Mouse (Mus musculus) myocyte (in vitro differentiated cells): ENCODE measurements at regions not wholly inside any gene's neighbourhood (a gene's known extent, or its start where the extent isn't known, plus 50 kb on each side); places are given as distances from the start of the nearest gene placed in this dataset.
A peak's percentile ranks its signal among the peaks of the same experiment; 100 is the strongest.

Experiments used
- H3K27me3 ChIP-seq: one replicate; pipeline ENCODE4 v1.6.1; 2011; ENCODE audit not compliant: control insufficient read depth, insufficient read depth, insufficient read length
- H3K36me3 ChIP-seq: one replicate; pipeline ENCODE4 v1.6.1; 2011; ENCODE audit not compliant: control insufficient read depth, insufficient read depth
- H3K4me2 ChIP-seq: one replicate; pipeline ENCODE4 v1.6.1; 2011; ENCODE audit warnings: low read depth, control low read depth
- H3K4me3 ChIP-seq: one replicate; pipeline ENCODE4 v1.5.1; 2011; ENCODE audit warnings: mild to moderate bottlenecking, control low read depth, moderate library complexity
- H3K79me2 ChIP-seq: one replicate; pipeline ENCODE4 v1.6.1; 2011; ENCODE audit not compliant: control insufficient read depth, insufficient read depth
- H3ac ChIP-seq: one replicate; pipeline ENCODE4 v1.6.1; 2011; ENCODE audit not compliant: control insufficient read depth, insufficient read length
- CEBPB ChIP-seq: IDR thresholded peaks from 2 replicates; pipeline ENCODE4 v1.6.1; 2011; ENCODE audit warnings: mild to moderate bottlenecking, moderate library complexity; ENCODE audit not compliant: poor library complexity, insufficient read depth, severe bottlenecking
- E2F4 ChIP-seq: IDR thresholded peaks from one replicate; pipeline ENCODE4 v1.6.1; 2011; ENCODE audit warnings: mild to moderate bottlenecking, control low read depth, moderate library complexity; ENCODE audit not compliant: insufficient read depth
- MAX ChIP-seq: IDR thresholded peaks from one replicate; pipeline ENCODE4 v1.6.1; 2011; ENCODE audit warnings: low read depth, mild to moderate bottlenecking, control low read depth
- MYOD1 ChIP-seq, 3 experiments: IDR thresholded peaks; one replicate each; pipeline ENCODE4 v1.6.1; 2011; ENCODE audit warnings: control low read depth in 2 of 3, low read depth in 2 of 3, mild to moderate bottlenecking in 2 of 3, moderate library complexity in 1 of 3; ENCODE audit not compliant: insufficient read length in 2 of 3, control insufficient read depth in 1 of 3
- MYOG ChIP-seq, 3 experiments: IDR thresholded peaks; one replicate each; pipeline ENCODE4 v1.6.1; 2011; ENCODE audit warnings: control low read depth in 2 of 3, low read depth in 2 of 3, mild to moderate bottlenecking in 2 of 3; ENCODE audit not compliant: insufficient read length in 2 of 3, control insufficient read depth in 1 of 3, insufficient read depth in 1 of 3
- POLR2A ChIP-seq: IDR thresholded peaks from one replicate; pipeline ENCODE4 v1.6.1; 2011; ENCODE audit warnings: low read depth, mild to moderate bottlenecking, control low read depth, moderate library complexity; ENCODE audit not compliant: insufficient read length
- POLR2AphosphoS2 ChIP-seq: IDR thresholded peaks from one replicate; pipeline ENCODE4 v1.6.1; 2011; ENCODE audit warnings: low read depth, control low read depth; ENCODE audit not compliant: insufficient read length
- REST ChIP-seq: IDR thresholded peaks from one replicate; pipeline ENCODE4 v1.6.1; 2011; ENCODE audit warnings: mild to moderate bottlenecking, control low read depth, moderate library complexity; ENCODE audit not compliant: insufficient read depth, insufficient read length
- SRF ChIP-seq: IDR thresholded peaks from one replicate; pipeline ENCODE4 v1.6.1; 2011; ENCODE audit warnings: low read depth; ENCODE audit not compliant: control insufficient read depth, insufficient read length
- TCF12 ChIP-seq: IDR thresholded peaks from one replicate; pipeline ENCODE4 v1.6.1; 2011; ENCODE audit warnings: mild to moderate bottlenecking, control low read depth; ENCODE audit not compliant: poor library complexity, insufficient read depth, severe bottlenecking
- TCF3 ChIP-seq: IDR thresholded peaks from one replicate; pipeline ENCODE4 v1.6.1; 2011; ENCODE audit warnings: low read depth, control low read depth; ENCODE audit not compliant: insufficient read length
- USF1 ChIP-seq: IDR thresholded peaks from one replicate; pipeline ENCODE4 v1.6.1; 2011; ENCODE audit warnings: low read depth, mild to moderate bottlenecking, control low read depth, moderate library complexity

DNA sequence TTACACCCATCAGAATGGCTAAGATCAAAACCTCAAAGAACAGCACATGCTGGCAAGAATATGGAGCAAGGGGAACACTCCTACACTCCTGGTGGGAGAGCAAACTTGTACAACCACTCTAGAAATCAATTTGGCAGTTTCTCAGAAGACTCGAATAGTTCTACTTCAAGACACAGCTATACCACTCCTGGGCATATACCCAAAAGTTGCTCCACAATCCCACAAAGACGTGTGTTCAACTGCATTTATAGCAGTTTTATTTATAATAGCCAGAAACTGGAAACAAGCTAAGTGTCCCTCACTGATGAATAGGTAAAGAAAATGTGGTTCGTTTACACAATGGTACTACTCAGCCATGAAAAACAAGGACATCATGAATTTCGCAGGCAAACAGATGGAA is 384.6 kb upstream of the Atp2b1 start:
- H3ac ChIP-seq, result no peak overlapping the region
- no peak for TF ChIP-seq POLR2AphosphoS2
- no peak for TF ChIP-seq TCF12
- no peak for TF ChIP-seq MYOD1 (IDR thresholded peaks at IDR 0.05; ENCODE audit: control insufficient read depth in 1 of 3, insufficient read length in 2 of 3, low read depth in 2 of 3)
- no peak for TF ChIP-seq POLR2A
- no peak for TF ChIP-seq E2F4
- TF ChIP-seq CEBPB, result no peak
- no peak for TF ChIP-seq SRF
- TF ChIP-seq REST, result no peak
- no peaks in the 10 kb centered on the region for H3K79me2 ChIP-seq
- H3K27me3 ChIP-seq, result no peaks in the 10 kb centered on the region
- H3K36me3 ChIP-seq, result no peaks in the 10 kb centered on the region
- H3K4me2 ChIP-seq, result no peak overlapping the region
- no peak overlapping the region for H3K4me3 ChIP-seq

DNA sequence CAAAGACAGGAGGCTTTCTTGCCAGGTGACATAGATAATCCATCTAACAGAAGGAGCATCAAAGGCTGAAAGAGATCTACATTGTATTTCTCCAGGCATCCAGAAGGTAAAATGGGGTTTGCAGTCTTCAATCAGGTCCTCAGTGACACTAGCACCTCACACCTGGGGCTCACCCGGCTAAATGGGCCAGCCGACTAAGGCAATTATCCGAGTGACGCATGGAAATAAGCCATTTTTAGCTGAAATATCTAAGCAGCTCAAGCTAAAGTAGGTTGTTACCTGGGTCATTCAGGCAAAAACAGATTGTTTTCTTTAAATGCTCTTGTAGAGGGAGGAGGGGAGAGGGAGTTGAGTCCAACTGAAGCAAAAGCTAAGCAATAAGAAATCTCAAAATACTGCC is 382.8 kb upstream of the Atp2b1 start:
- no peak overlapping the region for H3K4me3 ChIP-seq
- H3K4me2 ChIP-seq, result no peak overlapping the region
- no peak overlapping the region for H3ac ChIP-seq
- TF ChIP-seq REST (no peak), MYOG (IDR thresholded peaks at IDR 0.05; ENCODE audit: control insufficient read depth in 1 of 3, insufficient read depth in 1 of 3, insufficient read length in 2 of 3, low read depth in 2 of 3) (no peak), TCF3 (no peak), SRF (no peak)
- no peaks in the 10 kb centered on the region for H3K36me3 ChIP-seq
- no peaks in the 10 kb centered on the region for H3K27me3 ChIP-seq
- no peaks in the 10 kb centered on the region for H3K79me2 ChIP-seq

DNA sequence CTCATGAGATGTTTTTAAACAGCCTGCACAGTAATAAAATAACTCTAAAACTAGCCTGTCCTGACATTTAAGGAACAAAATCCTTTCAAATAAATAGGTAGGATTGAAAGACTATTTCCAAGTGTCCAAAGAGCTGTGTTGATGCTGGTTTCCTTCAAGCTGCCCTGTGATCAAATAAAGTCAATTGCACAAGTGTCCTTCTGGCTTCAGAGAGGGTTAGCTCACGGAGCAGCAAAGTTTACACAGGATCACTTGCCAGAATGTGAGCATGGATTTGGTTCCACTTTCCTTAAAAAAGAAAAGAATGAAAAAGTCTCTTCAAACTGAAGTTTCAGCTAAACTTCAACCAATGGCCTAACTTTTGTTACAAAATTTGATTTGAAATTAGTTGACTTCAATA is 375.5 kb upstream of the Atp2b1 start:
- Histone ChIP-seq H3K4me2 (no peak overlapping the region), H3K4me3 (no peak overlapping the region), H3K79me2 (no peaks in the 10 kb centered on the region), H3ac (no peak overlapping the region), H3K27me3 (no peaks in the 10 kb centered on the region), H3K36me3 (no peaks in the 10 kb centered on the region)
- TF ChIP-seq MYOG (IDR thresholded peaks at IDR 0.05; ENCODE audit: control insufficient read depth in 1 of 3, insufficient read depth in 1 of 3, insufficient read length in 2 of 3, low read depth in 2 of 3) (no peak), POLR2A (no peak), MYOD1 (IDR thresholded peaks at IDR 0.05; ENCODE audit: control insufficient read depth in 1 of 3, insufficient read length in 2 of 3, low read depth in 2 of 3) (no peak), MAX (no peak), TCF12 (no peak), REST (no peak), E2F4 (no peak), USF1 (no peak), CEBPB (no peak), SRF (no peak), POLR2AphosphoS2 (no peak)

DNA sequence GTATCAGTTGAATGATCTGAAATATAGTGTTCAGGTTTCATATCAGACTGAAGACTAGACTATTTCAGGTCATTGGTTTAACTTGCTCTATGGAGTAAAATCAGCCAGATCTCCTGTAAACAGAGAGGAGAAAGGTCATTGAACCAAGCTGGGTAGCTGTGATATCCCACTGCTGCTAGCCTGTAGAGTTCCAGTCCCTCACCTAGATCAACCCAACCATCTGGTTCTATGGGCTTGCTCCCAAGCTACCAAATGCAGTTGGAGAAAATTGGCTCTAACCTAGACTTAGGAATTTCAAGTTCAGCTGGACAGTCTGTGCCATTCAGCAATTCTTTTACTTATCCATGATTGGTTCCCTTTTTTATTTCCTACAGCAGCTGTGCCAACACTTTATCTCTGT is 373.1 kb upstream of the Atp2b1 start:
- Histone ChIP-seq H3K79me2 (no peaks in the 10 kb centered on the region), H3K27me3 (no peaks in the 10 kb centered on the region), H3K4me2 (no peak overlapping the region), H3K4me3 (no peak overlapping the region), H3ac (no peak overlapping the region), H3K36me3 (no peaks in the 10 kb centered on the region)
- TF ChIP-seq TCF12, result no peak

DNA sequence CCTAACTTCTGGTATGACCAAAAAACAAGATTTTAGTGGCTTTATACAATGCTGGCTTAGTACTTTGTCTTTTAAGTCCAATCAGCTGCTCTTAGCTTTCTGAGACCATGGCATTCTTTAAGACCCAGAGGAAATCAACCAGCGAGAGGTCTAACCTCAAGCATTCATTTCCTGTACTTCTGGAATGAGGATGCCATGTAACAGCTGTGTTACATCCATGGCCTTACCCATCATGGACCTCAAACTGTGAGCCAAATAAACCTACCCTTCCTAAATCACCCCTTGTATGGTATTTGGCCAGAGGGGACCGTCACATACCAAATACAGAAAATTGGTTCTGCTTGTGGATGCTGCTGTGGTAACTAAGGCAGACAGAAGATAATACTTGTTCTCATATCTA is 372.1 kb upstream of the Atp2b1 start:
- Histone ChIP-seq H3K27me3 (no peaks in the 10 kb centered on the region), H3ac (no peak overlapping the region), H3K79me2 (no peaks in the 10 kb centered on the region), H3K36me3 (no peaks in the 10 kb centered on the region), H3K4me2 (no peak overlapping the region), H3K4me3 (no peak overlapping the region)
- TF ChIP-seq MYOD1 (IDR thresholded peaks at IDR 0.05; ENCODE audit: control insufficient read depth in 1 of 3, insufficient read length in 2 of 3, low read depth in 2 of 3) (peak in 2 of 3 experiments; percentile 36 to 76), REST (no peak)

DNA sequence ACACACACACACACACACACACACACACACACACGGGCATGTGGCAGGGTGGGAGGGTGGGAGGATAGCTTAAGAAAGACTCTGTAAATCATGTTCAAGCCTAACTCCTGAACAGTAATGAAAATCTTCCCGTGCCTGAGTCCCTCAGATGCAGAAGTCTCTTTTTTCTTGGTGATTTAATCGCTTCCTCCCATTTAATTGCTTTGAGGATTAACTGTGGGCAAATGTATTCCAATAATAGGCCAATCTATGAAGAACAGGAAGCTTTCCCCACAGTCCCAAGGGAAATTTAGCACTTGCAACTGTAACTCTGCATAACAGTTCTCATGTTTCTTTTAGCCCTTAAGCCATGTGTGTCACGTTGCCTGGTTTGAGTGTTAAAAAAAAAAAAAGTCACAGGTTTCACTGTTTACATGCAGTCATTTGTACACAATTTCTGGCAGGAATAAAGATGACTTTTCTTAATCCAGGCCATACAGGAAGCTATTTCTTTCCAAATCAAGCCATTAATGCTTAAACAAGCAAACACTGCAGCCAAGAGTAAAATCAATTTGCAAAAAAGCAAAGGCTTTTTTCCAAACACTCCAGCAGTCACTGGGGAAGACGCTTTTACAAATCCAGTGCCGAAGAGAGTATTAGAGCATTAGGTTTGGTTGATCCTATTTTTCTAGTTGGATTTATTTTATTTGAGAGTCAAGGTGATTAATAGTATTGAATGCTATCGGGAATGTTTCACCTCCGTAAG is 370.8 kb upstream of the Atp2b1 start:
- Histone ChIP-seq H3K27me3 (no peaks in the 10 kb centered on the region), H3ac (no peak overlapping the region), H3K4me2 (peak overlapping the region; percentile 5), H3K36me3 (no peaks in the 10 kb centered on the region), H3K79me2 (no peaks in the 10 kb centered on the region), H3K4me3 (no peak overlapping the region)
- TF ChIP-seq TCF3 (no peak), USF1 (peak; percentile 59)
